Mouse (Mus musculus) spleen, adult 2 months (tissue): ENCODE results near the gene Mesp1.

Experiments used
- CTCF ChIP-seq: fragments of 200-500 bp; IDR thresholded peaks from 2 replicates; pipeline ENCODE4 v1.5.1; 2011; ENCODE audit warnings: mild to moderate bottlenecking, inconsistent platforms; ENCODE audit not compliant: insufficient read depth, insufficient read length, insufficient replicate concordance; ENCODE audit errors: extremely low read depth
- POLR2A ChIP-seq: fragments of 200-500 bp; IDR thresholded peaks from 2 replicates; pipeline ENCODE4 v1.6.1; 2011; ENCODE audit warnings: low read depth, low read length, inconsistent platforms

GRCm38 (mm10) chr7:79744585-79744984 is 49.0 kb downstream of the Mesp1 start:
- TF ChIP-seq CTCF = no peak
- no peak for TF ChIP-seq POLR2A
